Mouse (Mus musculus) heart, embryonic 14.5 days (tissue): ENCODE data around the gene Mrpl38. TPM values are rescaled to one million over a fixed set of nuclear protein-coding genes. Genes with fewer than 3 reads are reported as not detected.
"Not testable (repeated sequence)": the region's sequence is repeated elsewhere in the genome, so short reads cannot be mapped to it uniquely, and the experiment has no call there.

Experiments used
- ATAC-seq: fragments of 200-750 bp; cut with Nextera tagmentation; 2 replicates; pipeline ENCODE4 v1.8.0; 2017; ENCODE audit warnings: low read depth, moderate TSS enrichment; ENCODE audit not compliant: insufficient number of reproducible peaks, insufficient read depth, low FRiP score
- H3K27ac ChIP-seq, 2 experiments: fragments of 200-500 bp in 1 of 2; fragments of 300-500 bp in 1 of 2; sonication (generic) in 1 of 2; replicated peaks in 1 of 2; 2 replicates each; pipeline ENCODE4 v1.5.1; 2012 to 2014; ENCODE audit warnings: low read depth in 2 of 2, low read length in 2 of 2, control low read depth in 1 of 2, mild to moderate bottlenecking in 1 of 2, mixed read lengths in 1 of 2; ENCODE audit not compliant: control insufficient read depth in 1 of 2, insufficient read depth in 1 of 2
- H3K27me3 ChIP-seq: fragments of 300-500 bp; sonication (generic); 2 replicates; pipeline ENCODE4 v1.6.1; 2014; ENCODE audit warnings: mild to moderate bottlenecking, low read length, control low read depth; ENCODE audit not compliant: control insufficient read depth, insufficient read depth
- H3K36me3 ChIP-seq: fragments of 300-500 bp; sonication (generic); 2 replicates; pipeline ENCODE4 v1.6.1; 2014; ENCODE audit warnings: mild to moderate bottlenecking, control low read depth, low read length, mixed read lengths; ENCODE audit not compliant: control insufficient read depth, insufficient read depth
- H3K4me1 ChIP-seq, 2 experiments: fragments of 200-500 bp in 1 of 2; fragments of 300-500 bp in 1 of 2; sonication (generic) in 1 of 2; 2 replicates each; pipeline ENCODE4 v1.6.1; 2012 to 2014; ENCODE audit warnings: low read length in 2 of 2, control low read depth in 1 of 2, mixed read lengths in 1 of 2; ENCODE audit not compliant: control insufficient read depth in 2 of 2, insufficient read depth in 2 of 2
- H3K4me2 ChIP-seq: fragments of 300-500 bp; sonication (generic); 2 replicates; pipeline ENCODE4 v1.6.1; 2014; ENCODE audit warnings: mild to moderate bottlenecking, low read length
- H3K4me3 ChIP-seq, 2 experiments: fragments of 200-500 bp in 1 of 2; fragments of 300-500 bp in 1 of 2; sonication (generic) in 1 of 2; 2 replicates each; pipeline ENCODE4 v1.5.1; 2012 to 2014; ENCODE audit warnings: low read length in 2 of 2, mild to moderate bottlenecking in 2 of 2, control low read depth in 1 of 2, low read depth in 1 of 2, moderate library complexity in 1 of 2; ENCODE audit not compliant: control insufficient read depth in 1 of 2, insufficient read depth in 1 of 2
- H3K9ac ChIP-seq: fragments of 300-500 bp; sonication (generic); 2 replicates; pipeline ENCODE4 v1.6.1; 2014; ENCODE audit warnings: mild to moderate bottlenecking, low read length
- H3K9me3 ChIP-seq: fragments of 300-500 bp; sonication (generic); 2 replicates; pipeline ENCODE4 v1.6.1; 2016; ENCODE audit warnings: low read length, control low read depth; ENCODE audit not compliant: control insufficient read depth
- WGBS: fragments of 180-500 bp; shearing (Covaris S2); extraction: QIAGEN DNeasy Blood & Tissue Kit; methylation state at CpG from one replicate; pipeline ENCODE4 v1.1.7; 2014; 5-methylcytosine and 5-hydroxymethylcytosine counted together
- polyA plus RNA-seq: library from polyadenylated mRNA; unstranded; fragments of >200 nt; fragmentation: Nextera tagmentation; extraction: Ambion mirVana; gene quantifications from 2 replicates; pipeline ENCODE4 v1.2.1, GENCODE M21; 2014

The Mrpl38 gene
- polyA plus RNA-seq, 1 experiment from 2014 or later = 92.3 TPM

DNA sequence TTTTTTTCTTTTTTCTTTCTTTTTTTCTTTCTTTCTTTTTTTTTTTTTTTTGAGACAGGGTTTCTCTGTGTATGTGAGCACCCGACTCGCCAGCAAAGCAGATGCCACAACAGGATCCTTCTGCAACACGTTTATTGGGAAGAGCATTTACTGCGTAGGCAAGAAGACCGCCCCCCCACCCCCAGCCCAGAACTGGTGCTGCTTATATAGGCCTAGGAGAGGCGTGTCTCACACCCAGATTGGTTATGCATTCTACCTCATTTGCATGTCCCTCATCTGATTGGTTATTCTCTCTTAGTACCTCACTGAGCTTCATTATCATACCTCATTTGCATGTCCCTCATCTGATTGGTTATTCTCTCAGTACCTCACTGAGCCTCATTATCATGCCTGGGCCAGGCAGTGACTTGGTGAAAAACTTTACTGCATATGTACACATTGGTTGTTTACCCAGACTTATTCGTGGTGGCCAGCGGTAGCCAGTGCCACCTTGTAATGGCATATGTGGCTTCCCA, 16.9 kb downstream of the Mrpl38 start:
- not testable (repeated sequence) for H3K9ac ChIP-seq, H3K4me2 ChIP-seq, H3K4me1 ChIP-seq, ATAC-seq, H3K27ac ChIP-seq, H3K27me3 ChIP-seq, H3K4me3 ChIP-seq, H3K9me3 ChIP-seq
- 94% methylated on average over 8 of the region's 8 CpGs for WGBS
- peaks cover 39% of the 10 kb centered on the region for H3K36me3 ChIP-seq

DNA sequence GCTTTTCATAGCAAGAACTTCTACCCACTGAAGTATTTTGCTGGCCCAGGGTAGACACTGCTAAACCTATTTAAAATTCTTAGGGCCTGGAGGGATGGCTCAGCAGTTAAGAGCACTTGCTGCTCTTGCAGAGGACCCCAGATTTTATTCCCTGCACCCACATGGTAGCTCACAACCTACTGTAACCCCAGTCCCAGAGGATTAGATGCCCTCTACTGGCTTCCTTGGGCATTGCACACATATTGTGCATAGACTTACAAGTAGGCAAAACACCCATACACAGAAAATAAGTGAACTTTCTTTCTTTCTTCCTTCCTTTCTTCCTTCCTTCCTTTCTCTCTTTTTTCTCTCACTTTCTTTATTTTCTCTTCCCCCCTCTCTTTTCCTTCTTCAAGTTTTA, 20.8 kb downstream of the Mrpl38 start:
- Histone ChIP-seq H3K9ac (no peak overlapping the region), H3K9me3 (no peaks in the 10 kb centered on the region), H3K27me3 (no peaks in the 10 kb centered on the region), H3K4me3 (no peak overlapping the region), H3K36me3 (peaks cover 7% of the 10 kb centered on the region), H3K27ac (no peak overlapping the region), H3K4me2 (no peak overlapping the region), H3K4me1 (no peaks in the 10 kb centered on the region)
- ATAC-seq = no peak

DNA sequence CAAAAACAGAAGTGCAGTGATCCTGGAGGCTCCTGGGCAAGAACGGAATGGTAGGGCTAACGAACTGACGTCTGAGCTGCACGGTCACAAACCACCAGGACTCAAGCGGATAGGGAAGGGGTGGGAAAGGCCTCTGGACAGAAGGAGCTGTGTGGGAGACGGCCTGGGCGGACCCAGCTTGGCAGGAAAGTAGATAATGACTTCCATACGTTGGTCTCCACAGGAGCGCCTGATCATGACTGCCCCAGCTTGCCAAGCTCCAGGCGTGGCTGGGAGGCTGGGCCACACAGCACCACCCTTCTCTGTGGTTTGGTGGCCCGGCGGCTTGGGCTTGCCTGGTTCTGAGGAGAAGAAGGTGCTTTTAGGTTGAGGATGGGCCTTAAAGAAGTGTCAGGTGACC, 21.4 kb downstream of the Mrpl38 start:
- peak; percentile 60; the same call in 1 of the 2 replicates for ATAC-seq
- Histone ChIP-seq H3K4me1 (no peaks in the 10 kb centered on the region), H3K4me3 (no peak overlapping the region), H3K9me3 (no peaks in the 10 kb centered on the region), H3K4me2 (no peak overlapping the region), H3K27ac (peak overlapping the region in 1 of 2 experiments; percentile 33; a peak in 2 of 4 replicates), H3K9ac (no peak overlapping the region), H3K27me3 (no peaks in the 10 kb centered on the region), H3K36me3 (0 out of 2 replicates have a peak, but pooled peaks cover under 1% of the 10 kb centered on the region)
- 65% methylated on average over 12 of the region's 12 CpGs for WGBS

DNA sequence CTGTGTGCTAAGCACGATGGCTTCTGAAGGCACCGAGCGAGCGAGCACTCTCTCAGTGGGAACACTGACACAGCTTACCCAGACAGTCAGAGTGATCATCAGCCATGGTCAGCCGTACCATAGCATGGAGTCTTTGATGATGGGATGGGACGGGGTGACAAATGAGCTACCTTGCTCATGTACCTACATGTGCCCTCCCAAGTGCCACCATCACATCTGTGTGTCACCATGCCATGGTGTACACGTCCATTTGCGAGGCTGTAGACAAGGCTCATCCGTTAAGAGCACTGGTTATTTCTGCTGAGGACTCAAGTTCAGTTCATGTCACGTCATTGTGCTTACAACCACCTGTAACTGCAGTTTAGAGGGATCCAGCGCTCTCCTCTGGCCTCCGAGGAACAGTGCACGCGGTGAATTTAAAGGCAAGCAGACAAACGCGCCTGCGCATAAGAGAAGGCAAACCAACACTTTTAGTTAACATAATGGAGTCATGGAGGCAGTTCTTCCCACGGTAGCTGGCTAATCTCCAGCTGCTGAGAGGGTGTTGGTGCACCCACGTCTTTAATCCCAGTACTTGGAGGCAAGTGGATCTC, 27.0 kb downstream of the Mrpl38 start:
- H3K4me2 ChIP-seq = no peak overlapping the region
- peaks cover 21 to 25% of the 10 kb centered on the region in 2 experiments for H3K4me1 ChIP-seq
- ATAC-seq = no peak
- WGBS = 83% methylated on average over 19 of the region's 19 CpGs
- no peaks in the 10 kb centered on the region for H3K27me3 ChIP-seq
- H3K9me3 ChIP-seq = no peaks in the 10 kb centered on the region
- H3K9ac ChIP-seq = no peak overlapping the region
- no peak overlapping the region for H3K27ac ChIP-seq
- no peak overlapping the region for H3K4me3 ChIP-seq
- H3K36me3 ChIP-seq = peaks cover 14% of the 10 kb centered on the region; the same call in 1 of the 2 replicates

DNA sequence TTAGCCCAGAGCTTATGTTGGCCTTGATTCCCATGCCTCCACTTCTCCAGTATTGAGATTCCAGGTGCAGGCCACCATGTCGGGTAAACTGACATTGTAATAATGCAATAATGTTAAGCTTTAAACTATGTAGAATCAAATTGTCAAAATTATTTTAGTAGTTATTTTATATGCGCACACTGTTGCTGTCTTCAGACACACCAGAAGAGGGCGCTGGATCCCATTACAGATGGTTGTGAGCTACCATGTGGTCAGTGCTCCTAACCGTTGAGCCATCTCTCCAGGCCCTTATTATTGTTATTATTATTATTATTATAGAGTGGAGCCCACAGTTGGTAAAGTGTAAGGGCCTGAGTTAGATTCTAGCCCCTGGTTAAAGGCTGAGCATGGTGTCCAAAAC, 27.6 kb downstream of the Mrpl38 start:
- H3K9ac ChIP-seq = no peak overlapping the region
- H3K9me3 ChIP-seq = no peaks in the 10 kb centered on the region
- H3K27ac ChIP-seq = peak overlapping the region; percentile 68 to 83; a peak in 3 of 4 replicates
- H3K27me3 ChIP-seq = no peaks in the 10 kb centered on the region
- peaks cover 25 to 32% of the 10 kb centered on the region in 2 experiments for H3K4me1 ChIP-seq
- H3K4me3 ChIP-seq = peak overlapping the region in 1 of 2 experiments; percentile 88; a peak in 1 of 4 replicates
- WGBS = 79% methylated on average over 4 of the region's 4 CpGs
- ATAC-seq = no peak
- H3K4me2 ChIP-seq = peak overlapping the region; percentile 79
- peaks cover 20% of the 10 kb centered on the region for H3K36me3 ChIP-seq

DNA sequence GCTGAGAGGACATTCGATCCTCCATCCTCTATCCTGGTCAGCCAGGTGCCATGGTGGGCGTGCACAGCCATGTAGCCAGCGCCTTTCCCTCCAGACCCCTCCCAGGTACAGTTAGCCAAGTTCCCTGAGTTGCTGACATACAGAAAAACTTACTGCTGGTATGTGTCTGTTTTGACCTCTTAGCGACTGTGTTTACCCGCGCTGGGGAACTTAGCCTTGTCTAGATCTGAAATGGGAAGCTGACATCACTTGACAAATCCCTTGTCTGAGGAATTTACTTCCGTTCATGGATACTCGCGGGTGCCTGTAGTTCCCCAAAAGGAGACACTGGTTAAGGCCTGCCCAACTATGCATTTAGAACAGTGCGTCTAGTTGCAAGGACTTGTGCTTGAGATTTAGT, 28.1 kb downstream of the Mrpl38 start:
- Histone ChIP-seq H3K9ac (peak overlapping the region; percentile 95), H3K36me3 (peaks cover 25% of the 10 kb centered on the region), H3K4me2 (peak overlapping the region; percentile 79), H3K4me3 (peak overlapping the region; percentile 71 to 88), H3K27ac (peak overlapping the region; percentile 68 to 83), H3K27me3 (no peaks in the 10 kb centered on the region), H3K4me1 (peaks cover 27 to 37% of the 10 kb centered on the region in 2 experiments), H3K9me3 (no peaks in the 10 kb centered on the region)
- 7% methylated on average over 10 of the region's 10 CpGs for WGBS
- ATAC-seq = 0 out of 2 replicates have a peak, but pooled peaks have one; percentile 4

DNA sequence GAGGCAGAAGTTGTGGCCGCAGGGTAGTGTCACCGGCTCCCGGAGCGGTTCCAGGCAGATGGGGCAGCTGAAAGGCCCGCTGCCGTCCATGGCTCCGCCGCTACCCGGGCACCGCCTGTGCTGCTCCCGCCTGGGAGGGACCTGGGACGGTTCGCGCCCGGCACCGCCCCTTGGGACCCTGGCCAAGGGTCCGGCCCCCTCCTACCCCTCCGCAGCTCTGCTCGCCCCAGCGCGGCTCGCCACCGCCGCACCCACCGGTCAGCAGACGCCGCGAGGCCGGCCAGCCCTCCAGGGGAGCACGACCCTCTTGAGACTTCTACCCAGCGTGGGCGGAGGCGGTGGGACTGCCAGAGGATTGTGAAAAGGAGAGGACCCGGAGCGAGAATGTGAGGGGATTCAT, 28.5 kb downstream of the Mrpl38 start:
- under 1% methylated on average over 35 of the region's 35 CpGs for WGBS
- H3K9me3 ChIP-seq = no peaks in the 10 kb centered on the region
- H3K4me2 ChIP-seq = peak overlapping the region; percentile 79
- peak overlapping the region; percentile 95 for H3K9ac ChIP-seq
- H3K4me3 ChIP-seq = peak overlapping the region; percentile 71 to 88
- H3K36me3 ChIP-seq = peaks cover 28% of the 10 kb centered on the region
- H3K27me3 ChIP-seq = no peaks in the 10 kb centered on the region
- peak; percentile 85 for ATAC-seq
- peak overlapping the region; percentile 68 to 83 for H3K27ac ChIP-seq
- H3K4me1 ChIP-seq = peaks cover 27 to 40% of the 10 kb centered on the region in 2 experiments
